Mouse (Mus musculus) heart, embryonic 14.5 days (tissue): Measurements from ENCODE around the gene Ccdc33. TPM values are rescaled to one million over a fixed set of nuclear protein-coding genes. Genes with fewer than 3 reads are reported as not detected.
A peak's percentile ranks its signal among the peaks of the same experiment; 100 is the strongest.

Experiments used
- ATAC-seq: fragments of 200-750 bp; cut with Nextera tagmentation; 2 replicates; pipeline ENCODE4 v1.8.0; 2017; ENCODE audit warnings: low read depth, moderate TSS enrichment; ENCODE audit not compliant: insufficient number of reproducible peaks, insufficient read depth, low FRiP score
- H3K27ac ChIP-seq, 2 experiments: fragments of 200-500 bp in 1 of 2; fragments of 300-500 bp in 1 of 2; sonication (generic) in 1 of 2; replicated peaks in 1 of 2; 2 replicates each; pipeline ENCODE4 v1.5.1; 2012 to 2014; ENCODE audit warnings: low read depth in 2 of 2, low read length in 2 of 2, control low read depth in 1 of 2, mild to moderate bottlenecking in 1 of 2, mixed read lengths in 1 of 2; ENCODE audit not compliant: control insufficient read depth in 1 of 2, insufficient read depth in 1 of 2
- H3K27me3 ChIP-seq: fragments of 300-500 bp; sonication (generic); 2 replicates; pipeline ENCODE4 v1.6.1; 2014; ENCODE audit warnings: mild to moderate bottlenecking, low read length, control low read depth; ENCODE audit not compliant: control insufficient read depth, insufficient read depth
- H3K36me3 ChIP-seq: fragments of 300-500 bp; sonication (generic); 2 replicates; pipeline ENCODE4 v1.6.1; 2014; ENCODE audit warnings: mild to moderate bottlenecking, control low read depth, low read length, mixed read lengths; ENCODE audit not compliant: control insufficient read depth, insufficient read depth
- H3K4me1 ChIP-seq, 2 experiments: fragments of 200-500 bp in 1 of 2; fragments of 300-500 bp in 1 of 2; sonication (generic) in 1 of 2; 2 replicates each; pipeline ENCODE4 v1.6.1; 2012 to 2014; ENCODE audit warnings: low read length in 2 of 2, control low read depth in 1 of 2, mixed read lengths in 1 of 2; ENCODE audit not compliant: control insufficient read depth in 2 of 2, insufficient read depth in 2 of 2
- H3K4me2 ChIP-seq: fragments of 300-500 bp; sonication (generic); 2 replicates; pipeline ENCODE4 v1.6.1; 2014; ENCODE audit warnings: mild to moderate bottlenecking, low read length
- H3K4me3 ChIP-seq, 2 experiments: fragments of 200-500 bp in 1 of 2; fragments of 300-500 bp in 1 of 2; sonication (generic) in 1 of 2; 2 replicates each; pipeline ENCODE4 v1.5.1; 2012 to 2014; ENCODE audit warnings: low read length in 2 of 2, mild to moderate bottlenecking in 2 of 2, control low read depth in 1 of 2, low read depth in 1 of 2, moderate library complexity in 1 of 2; ENCODE audit not compliant: control insufficient read depth in 1 of 2, insufficient read depth in 1 of 2
- H3K9ac ChIP-seq: fragments of 300-500 bp; sonication (generic); 2 replicates; pipeline ENCODE4 v1.6.1; 2014; ENCODE audit warnings: mild to moderate bottlenecking, low read length
- H3K9me3 ChIP-seq: fragments of 300-500 bp; sonication (generic); 2 replicates; pipeline ENCODE4 v1.6.1; 2016; ENCODE audit warnings: low read length, control low read depth; ENCODE audit not compliant: control insufficient read depth
- WGBS: fragments of 180-500 bp; shearing (Covaris S2); extraction: QIAGEN DNeasy Blood & Tissue Kit; methylation state at CpG from one replicate; pipeline ENCODE4 v1.1.7; 2014; 5-methylcytosine and 5-hydroxymethylcytosine counted together
- polyA plus RNA-seq: library from polyadenylated mRNA; unstranded; fragments of >200 nt; fragmentation: Nextera tagmentation; extraction: Ambion mirVana; gene quantifications from 2 replicates; pipeline ENCODE4 v1.2.1, GENCODE M21; 2014

The Ccdc33 gene
- polyA plus RNA-seq, 1 experiment from 2014 or later: not detected

DNA sequence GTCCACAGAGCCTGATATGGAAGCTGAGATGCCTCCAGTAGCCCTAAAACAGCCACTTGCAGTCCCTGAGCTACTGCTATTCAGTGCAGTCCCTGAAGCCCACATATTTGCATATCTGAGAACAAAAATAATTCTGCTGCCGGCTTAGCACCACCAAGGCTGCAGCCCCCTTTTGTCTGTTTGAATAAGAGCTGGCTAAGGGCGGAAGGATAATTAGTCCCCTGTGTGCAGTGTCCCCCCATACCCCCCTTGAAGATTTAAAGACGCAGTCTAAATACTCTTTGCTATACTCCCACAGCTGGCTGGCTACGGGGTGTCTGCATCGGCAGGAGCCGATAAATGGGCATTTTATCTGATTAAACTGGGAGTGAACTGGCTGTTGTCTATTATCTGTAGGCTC, 70.0 kb downstream of the Ccdc33 start:
- Histone ChIP-seq H3K36me3 (no peaks in the 10 kb centered on the region), H3K4me2 (no peak overlapping the region), H3K4me3 (no peak overlapping the region), H3K9ac (no peak overlapping the region), H3K27me3 (peaks cover 25% of the 10 kb centered on the region), H3K27ac (no peak overlapping the region), H3K9me3 (no peaks in the 10 kb centered on the region), H3K4me1 (peaks cover 13 to 20% of the 10 kb centered on the region in 2 experiments; a peak in 3 of 4 replicates)
- no peak for ATAC-seq
- WGBS: 11% methylated on average over 6 of the region's 6 CpGs

DNA sequence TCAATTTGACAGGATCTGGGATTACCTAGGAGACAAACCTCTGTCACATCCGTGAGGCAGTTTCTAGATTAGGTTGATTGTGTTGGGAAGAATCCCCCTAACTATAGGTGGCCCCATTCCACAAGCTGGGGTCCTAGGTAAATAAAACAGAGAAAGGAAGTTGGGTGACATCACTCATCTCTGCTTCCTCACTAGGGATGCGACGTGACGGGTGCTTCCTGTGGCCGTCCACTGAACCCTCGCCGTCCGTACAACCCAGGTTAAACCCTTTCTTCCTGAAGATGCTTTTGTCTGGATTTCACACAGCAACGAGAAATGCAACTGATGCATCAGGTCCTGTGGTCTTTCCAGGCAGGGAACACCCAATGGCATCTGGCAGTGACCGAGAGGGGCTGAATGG, 71.6 kb downstream of the Ccdc33 start:
- Histone ChIP-seq H3K27ac (no peak overlapping the region), H3K4me1 (peaks cover 13 to 14% of the 10 kb centered on the region in 2 experiments; a peak in 3 of 4 replicates), H3K4me2 (no peak overlapping the region), H3K36me3 (no peaks in the 10 kb centered on the region), H3K27me3 (peaks cover 25% of the 10 kb centered on the region), H3K4me3 (no peak overlapping the region), H3K9ac (no peak overlapping the region), H3K9me3 (no peaks in the 10 kb centered on the region)
- 65% methylated on average over 10 of the region's 10 CpGs for WGBS
- no peak for ATAC-seq

GRCm38 (mm10) chr9:58045646-58046045, 73.0 kb downstream of the Ccdc33 start:
- no peaks in the 10 kb centered on the region for H3K9me3 ChIP-seq
- no peak overlapping the region for H3K9ac ChIP-seq
- 52% methylated on average over 4 of the region's 4 CpGs for WGBS
- ATAC-seq: no peak
- H3K27me3 ChIP-seq: peaks cover 17% of the 10 kb centered on the region
- no peaks in the 10 kb centered on the region for H3K36me3 ChIP-seq
- H3K27ac ChIP-seq: no peak overlapping the region
- H3K4me2 ChIP-seq: no peak overlapping the region
- H3K4me3 ChIP-seq: no peak overlapping the region
- H3K4me1 ChIP-seq: peaks cover 14 to 15% of the 10 kb centered on the region in 2 experiments; a peak in 3 of 4 replicates

DNA sequence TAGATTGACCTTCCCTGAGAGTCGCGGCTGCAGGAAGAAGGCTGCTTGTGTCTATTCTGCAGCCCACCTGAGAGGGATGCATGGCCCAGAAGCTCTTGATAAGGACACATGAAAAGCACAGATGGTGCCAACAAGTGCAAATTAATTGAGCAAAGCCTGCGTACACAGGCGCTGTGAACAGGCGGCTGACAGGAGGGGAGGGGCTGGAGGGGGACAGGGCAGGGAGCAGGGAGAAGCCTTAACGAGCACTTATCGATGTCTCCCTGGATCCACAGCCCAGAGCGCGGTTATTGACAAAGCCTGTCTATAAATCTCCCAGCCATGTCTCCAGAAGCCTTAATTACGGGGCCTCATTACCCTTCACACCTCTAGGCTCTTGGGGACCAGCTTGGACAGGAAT, 73.8 kb downstream of the Ccdc33 start:
- Histone ChIP-seq H3K4me1 (peaks cover 14 to 15% of the 10 kb centered on the region in 2 experiments; a peak in 3 of 4 replicates), H3K9me3 (no peaks in the 10 kb centered on the region), H3K36me3 (no peaks in the 10 kb centered on the region), H3K27ac (no peak overlapping the region), H3K4me3 (no peak overlapping the region), H3K4me2 (no peak overlapping the region), H3K27me3 (peaks cover 8% of the 10 kb centered on the region), H3K9ac (no peak overlapping the region)
- WGBS: 37% methylated on average over 10 of the region's 10 CpGs
- no peak for ATAC-seq

- H3K4me1 ChIP-seq: peaks cover 10 to 12% of the 10 kb centered on the region in 2 experiments; a peak in 3 of 4 replicates
- 86% methylated on average over 10 of the region's 10 CpGs for WGBS
- no peak overlapping the region for H3K4me2 ChIP-seq
- no peak overlapping the region for H3K9ac ChIP-seq
- H3K27ac ChIP-seq: no peak overlapping the region
- H3K27me3 ChIP-seq: peaks cover 3% of the 10 kb centered on the region; the same call in 1 of the 2 replicates
- H3K9me3 ChIP-seq: no peaks in the 10 kb centered on the region
- no peak overlapping the region for H3K4me3 ChIP-seq
- H3K36me3 ChIP-seq: no peaks in the 10 kb centered on the region
- no peak for ATAC-seq
Measured at GRCm38 (mm10) chr9:58043496-58044017, 75.1 kb downstream of the Ccdc33 start.

DNA sequence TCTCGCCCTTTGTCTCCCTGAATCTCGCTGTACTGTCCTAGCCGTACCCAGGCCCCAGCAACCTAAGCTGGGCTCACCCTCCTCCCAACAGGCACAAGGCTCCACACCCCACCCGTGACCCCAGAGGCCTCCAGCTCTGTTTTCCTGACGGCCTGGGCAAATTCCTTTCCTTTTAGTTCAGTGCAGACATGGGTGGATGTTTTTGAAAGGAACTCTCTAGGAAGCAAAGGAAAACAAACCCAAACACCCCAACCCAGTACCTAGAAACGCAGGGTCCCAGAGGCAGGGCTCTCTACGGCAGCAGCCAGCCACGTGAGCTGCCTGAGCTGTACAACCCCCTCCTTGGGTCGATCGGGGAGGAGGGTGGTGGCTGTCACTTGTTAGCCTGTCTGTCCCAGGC, 76.2 kb downstream of the Ccdc33 start:
- peaks cover 9% of the 10 kb centered on the region for H3K27me3 ChIP-seq
- WGBS: 30% methylated on average over 10 of the region's 10 CpGs

GRCm38 (mm10) chr9:58040977-58041376, 77.6 kb downstream of the Ccdc33 start:
- H3K9ac ChIP-seq: no peak overlapping the region
- H3K4me1 ChIP-seq: peaks cover 0 to 4% of the 10 kb centered on the region in 2 experiments; a peak in 1 of 4 replicates
- 70% methylated on average over 4 of the region's 4 CpGs for WGBS
- no peaks in the 10 kb centered on the region for H3K9me3 ChIP-seq
- H3K27ac ChIP-seq: no peak overlapping the region
- no peak overlapping the region for H3K4me3 ChIP-seq
- no peak for ATAC-seq
- peaks cover 17% of the 10 kb centered on the region for H3K27me3 ChIP-seq
- H3K4me2 ChIP-seq: no peak overlapping the region
- H3K36me3 ChIP-seq: no peaks in the 10 kb centered on the region

More for the DNA sequence above, 76.2 kb downstream of the Ccdc33 start:
- Histone ChIP-seq H3K9me3 (no peaks in the 10 kb centered on the region), H3K27ac (no peak overlapping the region), H3K4me2 (no peak overlapping the region), H3K9ac (no peak overlapping the region), H3K4me3 (no peak overlapping the region), H3K4me1 (peaks cover 0 to 5% of the 10 kb centered on the region in 2 experiments; a peak in 1 of 4 replicates), H3K36me3 (no peaks in the 10 kb centered on the region)
- 0 out of 2 replicates have a peak, but pooled peaks have one; percentile 4 for ATAC-seq
